Mouse (Mus musculus): ENCODE measurements around the gene Car6. TPM values are rescaled to one million over a fixed set of nuclear protein-coding genes. Genes with fewer than 3 reads are reported as not detected.
A peak's percentile ranks its signal among the peaks of the same experiment; 100 is the strongest.

Gene Car6
- polyA plus RNA-seq, 1 experiment from 2014 or later = not detected

DNA sequence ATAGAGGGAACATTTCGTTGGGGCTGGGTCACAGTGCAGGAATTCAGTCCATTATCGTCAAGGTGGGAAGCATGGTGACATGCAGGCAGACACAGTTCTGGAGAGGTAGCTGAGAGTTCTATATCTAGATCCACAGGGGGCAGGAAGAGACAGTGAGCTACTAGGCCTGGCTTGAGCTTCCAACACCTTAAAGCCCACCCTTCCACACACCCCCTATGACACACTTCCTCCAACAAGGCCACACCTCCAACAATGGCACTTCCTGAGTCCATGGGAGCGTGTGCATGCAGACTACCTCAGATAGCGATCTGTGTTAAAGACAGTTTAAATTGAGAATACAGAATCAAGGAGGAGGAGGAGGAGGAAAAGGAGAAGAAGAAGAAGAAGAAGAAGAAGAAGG lies 45.4 kb downstream of the Car6 start:
- Histone ChIP-seq H3K36me3 (replicated peaks; ENCODE audit: control insufficient read depth, insufficient read depth) (no peaks in the 10 kb centered on the region), H3K4me2 (replicated peaks) (no peak overlapping the region), H3K4me3 (replicated peaks; ENCODE audit: low read length) (no peak overlapping the region), H3K9me3 (ENCODE audit: control insufficient read depth, low read length) (no peaks in the 10 kb centered on the region), H3K4me1 (replicated peaks; ENCODE audit: control insufficient read depth, insufficient read depth, low read length) (no peaks in the 10 kb centered on the region), H3K9ac (no peak overlapping the region), H3K27me3 (ENCODE audit: control insufficient read depth, insufficient read depth, low read length) (no peaks in the 10 kb centered on the region), H3K27ac (no peak overlapping the region)
- 85% methylated on average over 4 of the region's 4 CpGs for WGBS
- no peak for ATAC-seq (ENCODE audit: low FRiP score)
- no peak for DNase-seq (ENCODE audit: low spot score)

DNA sequence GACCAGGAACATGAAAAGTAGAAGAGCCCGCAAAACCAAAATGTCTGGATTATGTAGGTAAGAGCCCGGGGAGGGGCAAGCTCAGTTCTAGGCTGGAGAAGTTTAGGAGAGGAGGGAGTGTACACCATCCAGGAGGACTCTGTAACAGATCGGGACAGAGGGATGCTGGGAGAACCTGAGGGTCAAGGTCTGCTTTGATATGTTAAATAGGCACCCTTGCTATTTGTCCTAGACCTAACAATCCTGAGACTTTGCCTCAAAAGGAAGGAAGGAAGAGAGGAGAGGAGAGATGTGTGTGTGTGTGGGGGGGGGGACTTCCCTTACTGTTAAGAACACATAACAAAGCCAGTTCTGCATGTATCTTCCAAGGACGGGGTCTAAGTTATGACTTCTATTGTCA lies 45.8 kb downstream of the Car6 start:
- ATAC-seq (ENCODE audit: low FRiP score) (no peak), DNase-seq (ENCODE audit: low spot score) (no peak)
- Histone ChIP-seq H3K27ac (no peak overlapping the region), H3K9ac (no peak overlapping the region), H3K4me2 (replicated peaks) (no peak overlapping the region), H3K27me3 (ENCODE audit: control insufficient read depth, insufficient read depth, low read length) (no peaks in the 10 kb centered on the region), H3K36me3 (replicated peaks; ENCODE audit: control insufficient read depth, insufficient read depth) (no peaks in the 10 kb centered on the region), H3K4me1 (replicated peaks; ENCODE audit: control insufficient read depth, insufficient read depth, low read length) (no peaks in the 10 kb centered on the region), H3K4me3 (replicated peaks; ENCODE audit: low read length) (no peak overlapping the region), H3K9me3 (ENCODE audit: control insufficient read depth, low read length) (no peaks in the 10 kb centered on the region)
- WGBS = 90% methylated on average over 4 of the region's 4 CpGs

DNA sequence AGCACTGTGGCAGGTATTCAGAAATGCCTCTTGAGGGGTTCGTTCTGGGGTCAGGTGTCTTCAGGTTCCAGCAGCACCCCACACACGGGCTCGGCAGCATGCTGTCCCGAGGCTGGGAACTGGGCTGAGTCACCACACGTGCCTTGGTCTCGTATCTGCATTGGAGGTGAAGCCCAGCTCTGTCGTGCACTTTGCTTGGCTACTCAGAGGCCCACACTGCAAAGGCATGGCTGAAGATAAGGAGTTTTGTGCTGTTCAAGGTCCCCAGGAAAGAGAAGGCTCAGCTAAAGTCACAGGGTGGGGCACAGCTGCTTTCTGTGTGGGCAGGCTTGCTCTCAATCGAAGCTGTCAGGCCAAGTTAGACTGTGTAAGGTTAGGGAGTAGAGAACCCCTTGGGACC lies 48.6 kb downstream of the Car6 start:
- no peak overlapping the region for H3K4me3 ChIP-seq (replicated peaks; ENCODE audit: low read length)
- no peak overlapping the region for H3K4me2 ChIP-seq (replicated peaks)
- ATAC-seq (ENCODE audit: low FRiP score) (no peak), DNase-seq (ENCODE audit: low spot score) (no peak)
- H3K27ac ChIP-seq = no peak overlapping the region
- no peak overlapping the region for H3K9ac ChIP-seq
- H3K9me3 ChIP-seq (ENCODE audit: control insufficient read depth, low read length) = peaks cover 4% of the 10 kb centered on the region; the same call in 1 of the 2 replicates
- no peaks in the 10 kb centered on the region for H3K27me3 ChIP-seq (ENCODE audit: control insufficient read depth, insufficient read depth, low read length)
- no peaks in the 10 kb centered on the region for H3K4me1 ChIP-seq (replicated peaks; ENCODE audit: control insufficient read depth, insufficient read depth, low read length)
- H3K36me3 ChIP-seq (replicated peaks; ENCODE audit: control insufficient read depth, insufficient read depth) = no peaks in the 10 kb centered on the region
- WGBS = 84% methylated on average over 8 of the region's 8 CpGs

DNA sequence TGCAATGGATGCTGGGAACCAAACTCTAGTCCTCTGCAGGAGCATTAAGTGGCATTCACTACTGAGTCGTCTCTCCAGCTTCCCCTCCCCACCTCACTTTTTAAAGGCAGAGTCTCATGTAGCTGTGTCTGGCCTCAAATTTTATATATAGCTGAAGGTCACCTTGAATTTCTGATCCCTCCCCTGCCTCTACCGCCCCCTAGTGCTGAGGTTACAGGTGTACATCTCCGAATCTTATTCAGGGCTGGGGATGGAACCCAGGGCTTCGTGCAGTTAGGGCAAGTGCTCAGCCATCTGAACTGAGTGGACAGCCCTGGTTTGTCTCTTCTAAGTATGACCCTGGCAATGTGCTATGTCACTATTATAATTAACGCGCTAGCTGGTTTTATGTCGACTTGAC lies 50.1 kb downstream of the Car6 start:
- DNase-seq (ENCODE audit: low spot score) = no peak
- no peak overlapping the region for H3K4me3 ChIP-seq (replicated peaks; ENCODE audit: low read length)
- H3K36me3 ChIP-seq (replicated peaks; ENCODE audit: control insufficient read depth, insufficient read depth) = no peaks in the 10 kb centered on the region
- H3K27me3 ChIP-seq (ENCODE audit: control insufficient read depth, insufficient read depth, low read length) = no peaks in the 10 kb centered on the region
- H3K4me2 ChIP-seq (replicated peaks) = no peak overlapping the region
- WGBS = 83% methylated on average over 7 of the region's 7 CpGs
- ATAC-seq (ENCODE audit: low FRiP score) = no peak
- H3K9me3 ChIP-seq (ENCODE audit: control insufficient read depth, low read length) = peaks cover 4% of the 10 kb centered on the region; the same call in 1 of the 2 replicates
- no peaks in the 10 kb centered on the region for H3K4me1 ChIP-seq (replicated peaks; ENCODE audit: control insufficient read depth, insufficient read depth, low read length)
- H3K27ac ChIP-seq = no peak overlapping the region
- H3K9ac ChIP-seq = no peak overlapping the region

DNA sequence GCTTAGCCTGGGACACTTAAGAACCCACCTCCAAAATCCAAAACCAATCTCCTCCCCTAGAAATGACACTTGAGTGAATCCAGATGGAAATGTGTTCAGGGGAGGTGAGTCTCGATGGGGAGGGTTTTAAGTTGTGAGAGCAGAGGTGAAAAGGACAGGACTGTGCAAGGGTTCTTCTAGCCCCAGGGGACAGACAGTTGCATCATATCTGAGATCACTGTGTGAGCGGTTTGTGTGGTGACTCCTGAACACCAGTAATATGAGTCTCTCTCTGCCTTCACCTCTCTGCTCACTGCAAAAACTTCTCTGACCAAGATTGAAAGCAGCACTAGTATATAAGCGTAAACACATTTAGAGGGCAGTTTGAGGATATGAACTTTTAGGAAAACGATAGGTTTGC lies 54.8 kb downstream of the Car6 start:
- no peak for DNase-seq (ENCODE audit: low spot score)
- Histone ChIP-seq H3K9ac (no peak overlapping the region), H3K27ac (no peak overlapping the region), H3K9me3 (ENCODE audit: control insufficient read depth, low read length) (peaks cover 4% of the 10 kb centered on the region; the same call in 1 of the 2 replicates), H3K4me2 (replicated peaks) (no peak overlapping the region), H3K4me1 (replicated peaks; ENCODE audit: control insufficient read depth, insufficient read depth, low read length) (no peaks in the 10 kb centered on the region), H3K36me3 (replicated peaks; ENCODE audit: control insufficient read depth, insufficient read depth) (no peaks in the 10 kb centered on the region), H3K27me3 (ENCODE audit: control insufficient read depth, insufficient read depth, low read length) (no peaks in the 10 kb centered on the region), H3K4me3 (replicated peaks; ENCODE audit: low read length) (no peak overlapping the region)
- WGBS = 87% methylated on average over 4 of the region's 4 CpGs
- no peak for ATAC-seq (ENCODE audit: low FRiP score)

DNA sequence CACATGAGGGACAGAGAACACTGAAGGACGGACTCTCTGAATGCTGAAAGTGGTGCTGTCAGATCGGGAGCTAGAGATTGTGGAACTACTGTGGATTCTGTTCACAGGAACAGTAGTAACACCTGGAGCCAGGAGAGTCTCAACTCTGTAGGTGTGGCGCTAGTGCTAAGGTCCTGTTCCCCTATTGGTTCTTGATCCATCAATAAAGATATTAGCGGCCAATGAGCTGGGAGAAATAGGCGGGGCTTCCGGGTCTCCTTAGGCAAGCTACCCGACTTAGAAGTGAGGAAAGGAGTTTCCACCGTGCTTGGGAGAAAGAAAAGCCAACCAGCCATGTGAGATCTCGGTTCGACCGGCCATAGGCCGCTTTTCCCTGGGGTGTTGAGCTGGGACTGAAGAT lies 56.9 kb downstream of the Car6 start:
- no peak for ATAC-seq (ENCODE audit: low FRiP score)
- WGBS = 23% methylated on average over 12 of the region's 12 CpGs
- no peaks in the 10 kb centered on the region for H3K4me1 ChIP-seq (replicated peaks; ENCODE audit: control insufficient read depth, insufficient read depth, low read length)
- H3K4me3 ChIP-seq (replicated peaks; ENCODE audit: low read length) = no peak overlapping the region
- no peaks in the 10 kb centered on the region for H3K27me3 ChIP-seq (ENCODE audit: control insufficient read depth, insufficient read depth, low read length)
- H3K9me3 ChIP-seq (ENCODE audit: control insufficient read depth, low read length) = peaks cover 4% of the 10 kb centered on the region; the same call in 1 of the 2 replicates
- H3K4me2 ChIP-seq (replicated peaks) = no peak overlapping the region
- no peak for DNase-seq (ENCODE audit: low spot score)
- H3K9ac ChIP-seq = no peak overlapping the region
- H3K36me3 ChIP-seq (replicated peaks; ENCODE audit: control insufficient read depth, insufficient read depth) = no peaks in the 10 kb centered on the region
- no peak overlapping the region for H3K27ac ChIP-seq

DNA sequence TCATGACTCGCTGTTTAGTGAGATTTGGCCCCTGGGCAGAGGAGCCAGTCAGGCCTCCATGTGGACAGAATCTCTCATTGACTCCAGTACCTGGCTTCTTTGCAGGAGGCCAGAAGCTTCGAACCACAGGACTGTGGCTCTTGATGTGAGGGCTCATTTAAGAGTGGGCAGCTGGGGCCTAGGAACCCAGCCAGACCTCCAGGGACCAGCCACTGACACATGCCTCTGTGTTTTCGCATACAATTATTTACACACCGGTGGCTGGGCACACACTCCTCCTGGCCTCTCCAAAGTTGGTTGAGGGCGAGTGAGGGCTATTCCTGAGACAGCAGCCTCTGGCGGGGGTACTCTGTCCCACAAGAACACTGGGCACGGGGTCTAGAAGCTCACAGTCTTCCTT lies 60.8 kb downstream of the Car6 start:
- no peak for ATAC-seq (ENCODE audit: low FRiP score)
- H3K27me3 ChIP-seq (ENCODE audit: control insufficient read depth, insufficient read depth, low read length) = no peaks in the 10 kb centered on the region
- WGBS = 60% methylated on average over 7 of the region's 7 CpGs
- H3K9me3 ChIP-seq (ENCODE audit: control insufficient read depth, low read length) = no peaks in the 10 kb centered on the region
- H3K36me3 ChIP-seq (replicated peaks; ENCODE audit: control insufficient read depth, insufficient read depth) = no peaks in the 10 kb centered on the region
- DNase-seq (ENCODE audit: low spot score) = no peak
- H3K4me3 ChIP-seq (replicated peaks; ENCODE audit: low read length) = no peak overlapping the region
- no peak overlapping the region for H3K27ac ChIP-seq
- H3K4me1 ChIP-seq (replicated peaks; ENCODE audit: control insufficient read depth, insufficient read depth, low read length) = no peaks in the 10 kb centered on the region
- no peak overlapping the region for H3K4me2 ChIP-seq (replicated peaks)
- no peak overlapping the region for H3K9ac ChIP-seq

DNA sequence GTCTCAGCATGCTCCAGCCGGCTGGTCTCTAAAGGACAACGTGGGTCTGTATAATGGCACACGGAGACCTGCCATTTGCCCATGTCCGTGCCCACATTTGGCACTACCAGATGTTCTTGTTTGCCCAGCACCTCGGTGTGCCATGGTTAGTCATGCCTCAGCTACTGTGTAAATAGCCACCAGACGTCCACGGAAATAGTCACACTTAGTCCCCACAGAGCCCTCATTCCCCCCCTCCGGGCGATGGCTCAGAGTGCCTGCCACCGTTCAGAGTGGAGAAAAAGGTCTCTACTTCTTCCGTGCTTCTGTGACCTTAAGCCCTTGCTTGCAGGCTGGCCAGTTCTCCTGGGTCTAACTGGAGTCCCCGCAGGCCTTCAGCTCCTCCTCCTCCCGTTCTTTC lies 62.0 kb downstream of the Car6 start:
- WGBS = 75% methylated on average over 13 of the region's 13 CpGs
- ATAC-seq (ENCODE audit: low FRiP score) (no peak), DNase-seq (ENCODE audit: low spot score) (no peak)
- Histone ChIP-seq H3K9me3 (ENCODE audit: control insufficient read depth, low read length) (no peaks in the 10 kb centered on the region), H3K36me3 (replicated peaks; ENCODE audit: control insufficient read depth, insufficient read depth) (no peaks in the 10 kb centered on the region), H3K27ac (no peak overlapping the region), H3K9ac (0 out of 2 replicates have a peak overlapping the region, but pooled peaks have one; percentile 43), H3K4me2 (replicated peaks) (no peak overlapping the region), H3K27me3 (ENCODE audit: control insufficient read depth, insufficient read depth, low read length) (no peaks in the 10 kb centered on the region), H3K4me3 (replicated peaks; ENCODE audit: low read length) (no peak overlapping the region), H3K4me1 (replicated peaks; ENCODE audit: control insufficient read depth, insufficient read depth, low read length) (no peaks in the 10 kb centered on the region)

DNA sequence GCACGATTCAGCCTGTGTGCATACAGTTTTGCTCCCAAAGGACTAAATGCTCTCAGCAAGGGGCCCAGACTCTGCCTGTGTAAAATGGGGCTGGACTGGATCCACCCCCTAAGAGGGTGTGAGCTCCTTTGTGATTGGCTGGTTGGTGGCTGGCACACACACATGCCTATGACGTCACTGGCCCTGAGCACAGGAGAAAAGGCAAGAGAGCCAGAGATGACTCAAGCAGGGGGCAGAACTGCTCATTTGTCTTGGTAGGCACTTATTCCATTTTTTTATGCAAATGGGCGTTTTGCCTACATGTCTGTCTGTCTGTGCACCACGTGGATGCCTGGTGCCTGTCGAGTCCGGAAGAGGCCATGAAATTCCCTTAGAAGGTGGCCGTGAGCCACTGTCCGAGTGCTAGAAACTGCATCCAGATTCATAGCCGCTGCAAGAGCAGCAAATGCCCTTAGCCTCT lies 63.0 kb downstream of the Car6 start:
- Histone ChIP-seq H3K27me3 (ENCODE audit: control insufficient read depth, insufficient read depth, low read length) (no peaks in the 10 kb centered on the region), H3K4me3 (replicated peaks; ENCODE audit: low read length) (peak overlapping the region; percentile 25), H3K4me1 (replicated peaks; ENCODE audit: control insufficient read depth, insufficient read depth, low read length) (no peaks in the 10 kb centered on the region), H3K4me2 (replicated peaks) (peak overlapping the region; percentile 45), H3K9ac (peak overlapping the region; percentile 43; the same call in 1 of the 2 replicates), H3K9me3 (ENCODE audit: control insufficient read depth, low read length) (no peaks in the 10 kb centered on the region), H3K27ac (peak overlapping the region; percentile 27), H3K36me3 (replicated peaks; ENCODE audit: control insufficient read depth, insufficient read depth) (no peaks in the 10 kb centered on the region)
- WGBS = 19% methylated on average over 9 of the region's 9 CpGs
- peak; percentile 72 for DNase-seq (ENCODE audit: low spot score)
- peak; percentile 81 for ATAC-seq (ENCODE audit: low FRiP score)

Data from hindbrain, embryonic 14.5 days (tissue).